Comparison of ENCODE assay signal across 26 mouse cellular contexts in the genomic region with DNA sequence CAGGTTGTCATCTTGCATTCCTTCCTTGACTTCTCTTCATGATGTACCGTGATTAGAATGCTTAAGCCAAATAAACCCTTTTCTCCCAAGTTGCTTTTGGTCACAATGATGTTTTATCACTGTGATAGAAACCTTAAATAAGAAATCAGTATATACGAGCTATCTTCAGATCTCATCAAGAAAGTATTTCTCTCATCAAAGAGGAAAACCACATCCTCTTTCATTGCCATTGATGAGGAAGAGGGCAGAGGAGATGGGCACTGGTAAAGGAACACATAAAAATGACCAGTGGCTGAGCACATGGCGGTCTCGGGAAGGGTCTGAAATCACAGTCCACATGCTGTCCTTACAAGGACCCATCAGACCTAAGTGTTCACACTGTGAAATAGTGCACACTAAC.
"Had no signal": no experiment of that assay in that cellular context is flagged by ENCODE, and none has a peak within 500 bp of the region (broad histone marks: within the 10 kb centered on the region; RNA-seq: fewer than 3 reads in every experiment).

No protein-coding gene starts in this region.

- H3K36me3 ChIP-seq: heart, embryonic 13.5 days; heart, embryonic 15.5 days; hindbrain, embryonic 10.5 days; hindbrain, embryonic 12.5 days; kidney, embryonic 15.5 days; limb, embryonic 13.5 days; limb, embryonic 15.5 days; liver, embryonic 12.5 days had no signal

- H3K9me3 ChIP-seq: heart, embryonic 13.5 days; heart, embryonic 15.5 days; hindbrain, embryonic 10.5 days; hindbrain, embryonic 12.5 days; kidney, embryonic 15.5 days; limb, embryonic 13.5 days; limb, embryonic 15.5 days; liver, embryonic 12.5 days had no signal

- H3K27ac ChIP-seq: heart, adult 2 months; heart, embryonic 13.5 days; heart, embryonic 15.5 days; hindbrain, embryonic 10.5 days; hindbrain, embryonic 12.5 days; hindbrain, embryonic 14.5 days; kidney, embryonic 15.5 days; kidney, postnatal 0 days; limb, embryonic 13.5 days; limb, embryonic 15.5 days; liver, embryonic 12.5 days had no signal

- H3K27me3 ChIP-seq: heart, embryonic 13.5 days; heart, embryonic 15.5 days; hindbrain, embryonic 12.5 days; kidney, embryonic 15.5 days; limb, embryonic 13.5 days; limb, embryonic 15.5 days; liver, embryonic 12.5 days had no signal

- ATAC-seq: hindbrain, embryonic 16.5 days; intestine, embryonic 16.5 days; liver, embryonic 12.5 days had no signal

- DNase-seq: gastrocnemius, postnatal 14 days; gastrocnemius, postnatal 36 days; heart, adult 11 months; heart, adult 2 months; heart, postnatal 4 days; kidney, adult 11 months; kidney, adult 2 months; kidney, adult 9 months; kidney, postnatal 14 days; kidney, postnatal 36 days; layer of hippocampus, adult 9-11 months; layer of hippocampus, postnatal 36 days; left cerebral cortex, postnatal 4 days had no signal

- H3K4me3 ChIP-seq: heart, adult 2 months; heart, embryonic 13.5 days; heart, embryonic 15.5 days; hindbrain, embryonic 10.5 days; hindbrain, embryonic 12.5 days; kidney, embryonic 15.5 days; limb, embryonic 13.5 days; limb, embryonic 15.5 days; liver, embryonic 12.5 days had no signal

- H3K4me2 ChIP-seq: heart, embryonic 11.5 days; heart, embryonic 13.5 days; heart, embryonic 15.5 days; hindbrain, embryonic 12.5 days; hindbrain, embryonic 14.5 days; kidney, embryonic 15.5 days; limb, embryonic 13.5 days; limb, embryonic 15.5 days; liver, embryonic 12.5 days had no signal

- H3K4me1 ChIP-seq: heart, embryonic 13.5 days; heart, embryonic 15.5 days; hindbrain, embryonic 10.5 days; hindbrain, embryonic 12.5 days; kidney, embryonic 15.5 days; limb, embryonic 13.5 days; limb, embryonic 15.5 days; liver, embryonic 12.5 days had no signal

- H3K9ac ChIP-seq: heart, embryonic 13.5 days; heart, embryonic 15.5 days; hindbrain, embryonic 12.5 days; hindbrain, embryonic 14.5 days; kidney, embryonic 15.5 days; limb, embryonic 13.5 days; limb, embryonic 15.5 days; liver, embryonic 12.5 days had no signal
